Mouse (Mus musculus) forebrain, embryonic 15.5 days (tissue): ENCODE data around the gene Itgbl1. TPM values are rescaled to one million over a fixed set of nuclear protein-coding genes. Genes with fewer than 3 reads are reported as not detected.

Source experiments
- polyA plus RNA-seq: library from polyadenylated mRNA; unstranded; fragments of >200 nt; fragmentation: Nextera tagmentation; extraction: Ambion mirVana; gene quantifications from 2 replicates; pipeline ENCODE4 v1.2.1, GENCODE M21; 2015

Itgbl1 gene
- polyA plus RNA-seq, 1 experiment from 2014 or later, result 3.1 TPM

Other genes with a start within 250 kb of the Itgbl1 start
- gene Nalcn, start 32.8 kb upstream of the Itgbl1 start, polyA plus RNA-seq, result 6.5 and 7.3 TPM in 2 replicates